Mouse (Mus musculus): ENCODE data around the gene Ntn3. TPM values are rescaled to one million over a fixed set of nuclear protein-coding genes. Genes with fewer than 3 reads are reported as not detected.
A peak's percentile ranks its signal among the peaks of the same experiment; 100 is the strongest.

The Ntn3 gene
- polyA plus RNA-seq, 1 experiment from 2014 or later = 7.3 TPM

DNA sequence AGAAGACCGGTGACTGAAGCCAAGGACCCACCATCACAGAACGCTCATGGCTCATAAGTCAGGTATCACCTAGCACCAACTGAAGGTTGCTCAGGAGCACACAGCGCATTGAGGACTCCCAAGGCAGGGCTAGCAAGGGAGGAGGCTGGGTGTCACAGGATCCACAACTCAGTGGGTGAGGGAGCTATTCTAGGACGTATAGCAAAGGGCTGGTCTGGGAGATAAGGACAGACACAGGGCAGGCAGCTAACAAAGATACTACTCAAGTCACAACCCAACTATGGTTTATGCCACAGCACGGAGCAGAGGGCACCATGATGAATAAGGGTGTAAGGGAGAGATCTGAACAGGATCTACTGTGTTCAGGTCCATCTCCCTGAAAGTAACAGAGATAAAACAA lies 16.5 kb upstream of the Ntn3 start:
- Histone ChIP-seq H3K27me3 (replicated peaks; ENCODE audit: low read depth, poor library complexity, severe bottlenecking) (no peaks in the 10 kb centered on the region), H3K4me1 (peaks cover 4% of the 10 kb centered on the region), H3K36me3 (replicated peaks) (peaks cover 89% of the 10 kb centered on the region), H3K4me3 (no peak overlapping the region), H3K9me3 (no peaks in the 10 kb centered on the region), H3K27ac (replicated peaks) (no peak overlapping the region)
- DNase-seq (ENCODE audit: low spot score) = no peak
- 93% methylated on average over 5 of the region's 5 CpGs for WGBS

DNA sequence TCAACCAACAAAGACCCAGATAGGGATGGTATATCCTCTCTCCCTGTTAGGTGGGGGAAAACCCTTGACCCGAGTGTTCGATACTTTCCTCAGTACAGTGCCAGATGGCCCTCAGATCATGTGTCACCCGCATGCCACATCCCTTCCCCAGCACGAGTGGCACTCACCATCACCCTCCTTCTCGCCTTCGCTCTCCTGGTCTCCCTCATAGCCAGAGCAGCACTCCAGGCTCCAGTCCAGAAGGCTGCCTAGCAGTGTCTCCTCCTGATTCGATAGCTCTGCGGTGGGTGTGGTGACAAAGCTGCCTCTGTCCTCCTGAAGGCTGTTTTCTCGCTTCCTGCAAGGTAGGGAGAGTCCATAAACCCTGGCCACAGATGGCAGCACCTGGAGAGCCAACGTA lies 15.4 kb upstream of the Ntn3 start:
- Histone ChIP-seq H3K36me3 (replicated peaks) (peaks cover 78% of the 10 kb centered on the region), H3K9me3 (no peaks in the 10 kb centered on the region), H3K4me3 (no peak overlapping the region), H3K4me1 (peaks cover 10% of the 10 kb centered on the region), H3K27ac (replicated peaks) (no peak overlapping the region), H3K27me3 (replicated peaks; ENCODE audit: low read depth, poor library complexity, severe bottlenecking) (no peaks in the 10 kb centered on the region)
- WGBS = 88% methylated on average over 10 of the region's 10 CpGs
- no peak for DNase-seq (ENCODE audit: low spot score)

DNA sequence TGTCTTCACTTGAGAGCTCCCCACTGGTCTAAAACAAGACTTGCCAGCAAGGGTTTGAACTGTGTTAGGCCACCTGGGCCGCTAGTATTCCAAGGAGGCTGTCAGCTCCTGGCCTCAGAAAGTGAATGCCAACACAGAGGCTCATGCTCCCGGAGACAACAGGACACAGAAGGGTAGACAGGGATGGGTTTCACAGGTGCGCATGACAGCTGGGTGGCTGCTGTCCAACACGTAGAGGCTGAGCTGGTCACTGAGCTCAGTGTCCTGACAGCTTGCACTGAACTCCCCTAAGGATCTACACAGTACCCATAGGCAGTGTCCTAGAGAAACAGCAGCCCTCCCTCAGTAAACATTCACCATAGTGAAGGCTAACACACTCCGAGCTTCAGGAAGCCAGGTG lies 14.2 kb upstream of the Ntn3 start:
- peaks cover 77% of the 10 kb centered on the region for H3K36me3 ChIP-seq (replicated peaks)
- H3K4me3 ChIP-seq = no peak overlapping the region
- no peaks in the 10 kb centered on the region for H3K27me3 ChIP-seq (replicated peaks; ENCODE audit: low read depth, poor library complexity, severe bottlenecking)
- H3K9me3 ChIP-seq = no peaks in the 10 kb centered on the region
- H3K4me1 ChIP-seq = peaks cover 19% of the 10 kb centered on the region
- no peak for DNase-seq (ENCODE audit: low spot score)
- no peak overlapping the region for H3K27ac ChIP-seq (replicated peaks)
- 89% methylated on average over 5 of the region's 5 CpGs for WGBS

DNA sequence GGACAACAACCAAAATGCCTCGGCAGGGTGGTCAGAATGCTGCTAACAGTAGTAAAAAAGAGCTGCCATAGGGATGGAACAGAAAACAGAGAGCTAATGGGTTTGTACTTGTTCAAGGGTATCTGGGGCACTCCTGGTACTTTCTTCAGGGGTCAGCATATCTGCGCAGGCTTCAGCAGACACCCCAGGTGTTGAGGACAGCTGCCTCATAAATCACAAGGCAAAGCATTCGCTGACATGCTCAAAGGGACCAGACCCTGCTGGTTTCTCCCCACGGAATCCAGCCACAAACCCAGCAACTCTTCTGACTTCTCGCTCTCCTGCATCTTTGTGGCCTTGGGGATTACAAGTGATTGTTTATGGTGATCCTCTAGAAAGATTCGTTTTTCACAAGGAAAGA lies 13.3 kb upstream of the Ntn3 start:
- Histone ChIP-seq H3K4me1 (peaks cover 19% of the 10 kb centered on the region), H3K27me3 (replicated peaks; ENCODE audit: low read depth, poor library complexity, severe bottlenecking) (no peaks in the 10 kb centered on the region), H3K36me3 (replicated peaks) (peaks cover 77% of the 10 kb centered on the region), H3K9me3 (no peaks in the 10 kb centered on the region), H3K4me3 (no peak overlapping the region), H3K27ac (replicated peaks) (no peak overlapping the region)
- 85% methylated on average over 6 of the region's 6 CpGs for WGBS
- DNase-seq (ENCODE audit: low spot score) = no peak

DNA sequence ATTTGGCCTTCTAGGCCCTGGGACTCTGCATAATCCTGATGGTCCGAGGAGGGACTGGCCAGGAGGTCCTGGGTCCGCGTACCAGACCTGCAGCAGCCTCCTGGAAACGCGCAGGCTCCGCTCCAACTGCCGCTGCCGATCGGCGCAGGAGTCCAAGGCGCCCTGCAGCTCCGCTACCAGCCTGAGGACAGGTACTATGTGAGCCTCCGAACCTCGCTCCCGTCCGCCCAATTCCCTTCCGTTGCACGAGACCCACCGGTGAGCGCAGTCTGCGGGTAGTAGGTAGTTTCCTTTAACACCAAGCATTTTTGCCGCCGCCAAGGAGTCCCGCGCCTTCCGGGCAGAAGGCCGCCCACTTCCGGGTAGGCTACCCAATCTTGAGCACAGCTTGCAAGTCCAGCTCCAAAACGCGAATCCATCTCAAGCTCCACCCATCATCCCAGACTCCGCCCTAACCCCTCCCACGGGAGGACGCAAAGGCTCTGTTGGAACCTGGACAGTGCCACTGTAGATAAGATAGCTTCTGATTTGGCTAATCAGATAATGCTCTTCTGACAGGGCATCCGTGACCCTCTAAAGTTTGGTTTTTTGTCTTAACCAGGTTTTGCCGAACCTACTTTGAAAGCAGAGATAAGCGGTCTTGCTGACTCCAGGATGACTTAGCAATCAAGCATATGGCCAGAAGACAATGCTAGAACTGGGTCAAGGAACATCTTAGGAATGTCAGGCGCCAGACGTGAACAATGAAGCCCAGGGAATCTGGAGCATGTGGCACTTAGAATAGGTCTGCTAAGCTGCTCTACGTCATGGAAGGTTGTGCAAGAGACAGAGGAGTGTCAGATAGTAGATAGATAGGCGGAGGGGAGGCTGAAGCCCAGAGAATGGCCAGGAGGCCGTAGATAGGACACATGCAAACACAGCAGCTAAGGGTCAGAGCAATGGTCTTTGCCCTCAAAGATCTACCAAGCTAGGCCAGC lies 11.4 kb upstream of the Ntn3 start, which contains the start of gene Tedc2:
Gene Tedc2, minus strand, starts transcription at position 417 of the 977 bp plus-strand sequence.
- peaks cover 23% of the 10 kb centered on the region for H3K4me1 ChIP-seq
- no peaks in the 10 kb centered on the region for H3K27me3 ChIP-seq (replicated peaks; ENCODE audit: low read depth, poor library complexity, severe bottlenecking)
- peak within 1 kb of the TSS; percentile 82 for H3K4me3 ChIP-seq
- DNase-seq (ENCODE audit: low spot score) = peak; percentile 93
- peak within 1 kb of the TSS; percentile 88 for H3K27ac ChIP-seq (replicated peaks)
- no peaks in the 10 kb centered on the region for H3K9me3 ChIP-seq
- 6% methylated on average over 41 of the region's 41 CpGs for WGBS
- H3K36me3 ChIP-seq (replicated peaks) = peaks cover 77% of the 10 kb centered on the region

- Histone ChIP-seq H3K9me3 (no peaks in the 10 kb centered on the region), H3K4me3 (no peak overlapping the region), H3K27ac (replicated peaks) (no peak overlapping the region), H3K36me3 (replicated peaks) (peaks cover 53% of the 10 kb centered on the region), H3K4me1 (peaks cover 31% of the 10 kb centered on the region), H3K27me3 (replicated peaks; ENCODE audit: low read depth, poor library complexity, severe bottlenecking) (no peaks in the 10 kb centered on the region)
- 63% methylated on average over 4 of the region's 4 CpGs for WGBS
- DNase-seq (ENCODE audit: low spot score) = peak; percentile 45
These were observed 7.5 kb upstream of the Ntn3 start for GRCm38 (mm10) chr17:24216836-24217235.

GRCm38 (mm10) chr17:24213186-24213585 lies 3.9 kb upstream of the Ntn3 start:
- H3K27ac ChIP-seq (replicated peaks) = no peak overlapping the region
- no peak for DNase-seq (ENCODE audit: low spot score)
- WGBS = 75% methylated on average over 6 of the region's 6 CpGs
- no peaks in the 10 kb centered on the region for H3K9me3 ChIP-seq
- peaks cover 22% of the 10 kb centered on the region for H3K27me3 ChIP-seq (replicated peaks; ENCODE audit: low read depth, poor library complexity, severe bottlenecking)
- peaks cover 48% of the 10 kb centered on the region for H3K4me1 ChIP-seq
- H3K36me3 ChIP-seq (replicated peaks) = peaks cover 39% of the 10 kb centered on the region
- H3K4me3 ChIP-seq = no peak overlapping the region

GRCm38 (mm10) chr17:24212441-24213018 lies 3.2 kb upstream of the Ntn3 start:
- WGBS = 26% methylated on average over 5 of the region's 5 CpGs
- Histone ChIP-seq H3K9me3 (no peaks in the 10 kb centered on the region), H3K4me3 (peak overlapping the region; percentile 65), H3K4me1 (peaks cover 55% of the 10 kb centered on the region), H3K36me3 (replicated peaks) (peaks cover 32% of the 10 kb centered on the region), H3K27me3 (replicated peaks; ENCODE audit: low read depth, poor library complexity, severe bottlenecking) (peaks cover 29% of the 10 kb centered on the region), H3K27ac (replicated peaks) (peak overlapping the region; percentile 92; the same call in 1 of the 2 replicates)
- no peak for DNase-seq (ENCODE audit: low spot score)

DNA sequence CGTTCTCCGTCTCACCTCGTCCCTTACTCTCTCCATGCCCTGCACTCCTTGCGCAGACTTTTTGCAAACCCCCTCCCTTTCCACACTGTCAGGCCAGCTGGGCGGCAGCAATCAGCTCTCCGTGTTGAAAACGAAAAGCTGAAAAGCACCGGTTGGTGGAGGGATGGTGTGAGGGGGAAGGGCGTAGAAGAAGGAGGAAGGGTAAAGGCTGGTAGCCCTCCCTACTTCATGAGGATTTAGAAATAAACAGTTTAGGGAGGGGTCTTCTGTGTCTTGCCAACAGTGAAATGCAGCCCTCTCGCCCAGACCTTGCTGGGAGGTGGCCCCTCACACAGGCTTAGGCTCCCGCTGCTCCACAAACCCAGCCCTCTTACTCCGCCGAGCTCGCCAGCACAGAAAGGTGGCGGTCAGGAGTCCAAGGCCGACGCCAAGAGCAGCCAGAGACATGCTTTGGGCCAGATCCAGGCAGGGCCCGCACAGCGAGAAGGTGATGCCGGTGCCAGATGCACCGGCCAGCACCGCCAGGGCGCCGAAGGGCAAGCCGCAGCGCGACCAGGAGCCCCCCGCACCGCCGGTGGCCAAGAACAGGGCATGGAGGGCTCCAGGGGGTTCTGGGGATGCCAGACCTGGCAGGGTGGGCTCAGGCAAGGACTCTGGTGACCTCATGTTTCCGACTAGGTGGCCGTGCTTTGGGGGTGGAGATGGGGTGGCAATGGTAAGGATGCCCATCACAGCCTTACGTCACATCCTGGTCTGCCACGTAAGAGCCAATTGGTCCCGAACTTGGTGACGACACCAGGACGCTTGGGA lies 2.5 kb upstream of the Ntn3 start:
- Histone ChIP-seq H3K4me1 (peaks cover 60% of the 10 kb centered on the region), H3K9me3 (no peaks in the 10 kb centered on the region), H3K27ac (replicated peaks) (peak overlapping the region; percentile 92), H3K4me3 (peak overlapping the region; percentile 65), H3K27me3 (replicated peaks; ENCODE audit: low read depth, poor library complexity, severe bottlenecking) (peaks cover 36% of the 10 kb centered on the region), H3K36me3 (replicated peaks) (peaks cover 25% of the 10 kb centered on the region)
- DNase-seq (ENCODE audit: low spot score) = peak; percentile 82
- WGBS = 1% methylated on average over 37 of the region's 37 CpGs

DNA sequence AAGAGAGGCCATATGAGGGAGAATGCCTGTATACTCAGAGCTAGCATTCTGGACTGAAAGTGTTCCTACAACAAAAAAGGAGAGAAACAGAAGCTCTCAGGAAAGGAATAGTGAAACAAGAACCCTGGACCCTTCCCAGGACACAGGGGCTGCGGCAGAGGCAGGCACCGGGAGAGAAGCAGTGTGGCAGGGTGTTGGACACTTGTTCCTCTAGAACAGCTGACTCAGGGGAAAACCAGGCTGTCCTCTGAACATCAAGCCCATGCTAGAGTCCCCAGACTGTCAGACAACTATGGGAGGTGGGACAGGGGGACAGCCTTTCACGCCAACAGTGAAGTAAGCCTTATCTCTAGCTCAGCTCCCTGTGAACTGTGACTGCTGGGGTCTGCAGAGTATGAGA lies 1.3 kb upstream of the Ntn3 start:
- H3K27ac ChIP-seq (replicated peaks) = peak overlapping the region; percentile 92
- H3K9me3 ChIP-seq = no peaks in the 10 kb centered on the region
- WGBS = 84% methylated on average over 3 of the region's 3 CpGs
- peaks cover 13% of the 10 kb centered on the region for H3K36me3 ChIP-seq (replicated peaks)
- peak overlapping the region; percentile 78 for H3K4me3 ChIP-seq
- H3K4me1 ChIP-seq = peaks cover 70% of the 10 kb centered on the region
- no peak for DNase-seq (ENCODE audit: low spot score)
- H3K27me3 ChIP-seq (replicated peaks; ENCODE audit: low read depth, poor library complexity, severe bottlenecking) = peaks cover 45% of the 10 kb centered on the region

DNA sequence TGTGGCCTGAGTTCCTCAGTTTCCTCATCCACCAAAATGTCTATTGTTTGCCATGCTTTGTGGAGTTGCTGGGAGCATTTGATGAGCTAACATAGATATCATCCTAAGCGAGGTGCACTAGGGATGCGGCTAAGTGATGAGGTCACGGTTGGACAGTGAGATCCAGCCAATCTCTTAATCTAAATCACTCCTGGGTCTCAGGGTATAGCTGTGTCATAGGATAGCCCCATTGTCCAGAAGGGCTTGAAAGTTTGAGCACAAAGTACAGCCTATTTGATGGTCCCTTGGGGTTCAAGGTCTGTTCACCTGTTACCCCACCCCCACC lies 547 bp upstream of the Ntn3 start:
- Histone ChIP-seq H3K9me3 (no peaks in the 10 kb centered on the region), H3K4me3 (peak overlapping the region; percentile 78), H3K4me1 (peaks cover 78% of the 10 kb centered on the region), H3K36me3 (replicated peaks) (peaks cover 6% of the 10 kb centered on the region), H3K27me3 (replicated peaks; ENCODE audit: low read depth, poor library complexity, severe bottlenecking) (peaks cover 45% of the 10 kb centered on the region), H3K27ac (replicated peaks) (peak overlapping the region; percentile 92)
- DNase-seq (ENCODE audit: low spot score) = no peak
- WGBS = 70% methylated on average over 3 of the region's 3 CpGs

GRCm38 (mm10) chr17:24208641-24209042 lies 689 bp downstream of the Ntn3 start:
- peak overlapping the region; percentile 92 for H3K27ac ChIP-seq (replicated peaks)
- DNase-seq (ENCODE audit: low spot score) = peak; percentile 66
- peaks cover 45% of the 10 kb centered on the region for H3K27me3 ChIP-seq (replicated peaks; ENCODE audit: low read depth, poor library complexity, severe bottlenecking)
- H3K4me1 ChIP-seq = peaks cover 89% of the 10 kb centered on the region
- H3K36me3 ChIP-seq (replicated peaks) = no peaks in the 10 kb centered on the region; the same call in 1 of the 2 replicates
- H3K4me3 ChIP-seq = peak overlapping the region; percentile 78
- WGBS = 1% methylated on average over 29 of the region's 29 CpGs
- no peaks in the 10 kb centered on the region for H3K9me3 ChIP-seq

All from embryonic facial prominence, embryonic 10.5 days (tissue).